Mouse (Mus musculus): ENCODE results near the gene Txndc2. TPM values are rescaled to one million over a fixed set of nuclear protein-coding genes. Genes with fewer than 3 reads are reported as not detected.
A peak's percentile ranks its signal among the peaks of the same experiment; 100 is the strongest.

The Txndc2 gene
- polyA plus RNA-seq, 1 experiment from 2014 or later, result 0.09 TPM

GRCm38 (mm10) chr17:65625563-65625962 is 16.4 kb downstream of the Txndc2 start:
- no peak overlapping the region for H3K4me2 ChIP-seq (replicated peaks)
- no peak overlapping the region for H3K4me3 ChIP-seq
- WGBS, result 89% methylated on average over 6 of the region's 6 CpGs
- no peaks in the 10 kb centered on the region for H3K4me1 ChIP-seq
- ATAC-seq (ENCODE audit: low FRiP score, low read depth), result no peak
- no peaks in the 10 kb centered on the region for H3K27me3 ChIP-seq
- H3K9ac ChIP-seq (replicated peaks), result no peak overlapping the region
- H3K9me3 ChIP-seq, result 0 out of 2 replicates have a peak, but pooled peaks cover 3% of the 10 kb centered on the region
- no peaks in the 10 kb centered on the region for H3K36me3 ChIP-seq
- H3K27ac ChIP-seq (replicated peaks), result no peak overlapping the region

GRCm38 (mm10) chr17:65623130-65623529 is 18.8 kb downstream of the Txndc2 start:
- no peak for ATAC-seq (ENCODE audit: low FRiP score, low read depth)
- H3K36me3 ChIP-seq, result no peaks in the 10 kb centered on the region

GRCm38 (mm10) chr17:65618431-65618830 is 23.5 kb downstream of the Txndc2 start:
- no peak overlapping the region for H3K4me3 ChIP-seq
- H3K9me3 ChIP-seq, result no peaks in the 10 kb centered on the region
- WGBS, result 93% methylated on average over 2 of the region's 2 CpGs
- H3K4me1 ChIP-seq, result no peaks in the 10 kb centered on the region
- H3K27me3 ChIP-seq, result no peaks in the 10 kb centered on the region
- H3K36me3 ChIP-seq, result no peaks in the 10 kb centered on the region
- no peak overlapping the region for H3K27ac ChIP-seq (replicated peaks)
- no peak overlapping the region for H3K4me2 ChIP-seq (replicated peaks)
- no peak for ATAC-seq (ENCODE audit: low FRiP score, low read depth)
- no peak overlapping the region for H3K9ac ChIP-seq (replicated peaks)

More at GRCm38 (mm10) chr17:65623130-65623529, 18.8 kb downstream of the Txndc2 start:
- no peak overlapping the region for H3K27ac ChIP-seq (replicated peaks)
- H3K4me1 ChIP-seq, result no peaks in the 10 kb centered on the region
- no peak overlapping the region for H3K9ac ChIP-seq (replicated peaks)
- H3K4me2 ChIP-seq (replicated peaks), result no peak overlapping the region
- H3K27me3 ChIP-seq, result no peaks in the 10 kb centered on the region
- H3K4me3 ChIP-seq, result no peak overlapping the region
- H3K9me3 ChIP-seq, result 0 out of 2 replicates have a peak, but pooled peaks cover 3% of the 10 kb centered on the region

- Histone ChIP-seq H3K27me3 (no peaks in the 10 kb centered on the region), H3K9me3 (no peaks in the 10 kb centered on the region), H3K4me3 (no peak overlapping the region), H3K4me2 (replicated peaks) (no peak overlapping the region), H3K27ac (replicated peaks) (no peak overlapping the region), H3K9ac (replicated peaks) (no peak overlapping the region), H3K36me3 (no peaks in the 10 kb centered on the region), H3K4me1 (peaks cover 11% of the 10 kb centered on the region)
- WGBS, result 38% methylated on average over 3 of the region's 3 CpGs
- ATAC-seq (ENCODE audit: low FRiP score, low read depth), result no peak
These were observed 26.3 kb downstream of the Txndc2 start for GRCm38 (mm10) chr17:65615678-65616077.

GRCm38 (mm10) chr17:65614431-65614830 is 27.5 kb downstream of the Txndc2 start:
- 3% methylated on average over 9 of the region's 9 CpGs for WGBS
- H3K27me3 ChIP-seq, result no peaks in the 10 kb centered on the region
- no peaks in the 10 kb centered on the region for H3K9me3 ChIP-seq
- peak overlapping the region; percentile 97 for H3K4me3 ChIP-seq
- no peak for ATAC-seq (ENCODE audit: low FRiP score, low read depth)
- H3K27ac ChIP-seq (replicated peaks), result peak overlapping the region; percentile 100
- peaks cover 15% of the 10 kb centered on the region for H3K4me1 ChIP-seq
- H3K36me3 ChIP-seq, result no peaks in the 10 kb centered on the region
- peak overlapping the region; percentile 70 for H3K4me2 ChIP-seq (replicated peaks)
- H3K9ac ChIP-seq (replicated peaks), result peak overlapping the region; percentile 96

GRCm38 (mm10) chr17:65613463-65614412 is 28.2 kb downstream of the Txndc2 start, which contains the start of gene Vapa:
Vapa (minus strand) TSS chr17:65613555.
- peak; percentile 91 for ATAC-seq (ENCODE audit: low FRiP score, low read depth)
- Histone ChIP-seq H3K27me3 (no peaks in the 10 kb centered on the region), H3K4me1 (peaks cover 22% of the 10 kb centered on the region), H3K27ac (replicated peaks) (peak within 1 kb of the TSS; percentile 100), H3K4me2 (replicated peaks) (peak within 1 kb of the TSS; percentile 75), H3K9me3 (no peaks in the 10 kb centered on the region), H3K4me3 (peak within 1 kb of the TSS; percentile 97), H3K36me3 (no peaks in the 10 kb centered on the region), H3K9ac (replicated peaks) (peak within 1 kb of the TSS; percentile 96)
- WGBS, result under 1% methylated on average over 84 of the region's 85 CpGs

- ATAC-seq (ENCODE audit: low FRiP score, low read depth), result peak; percentile 70
- Histone ChIP-seq H3K4me2 (replicated peaks) (peak overlapping the region; percentile 75; the same call in 1 of the 2 replicates), H3K9me3 (no peaks in the 10 kb centered on the region), H3K4me3 (peak overlapping the region; percentile 97), H3K27ac (replicated peaks) (peak overlapping the region; percentile 100), H3K27me3 (no peaks in the 10 kb centered on the region), H3K9ac (replicated peaks) (peak overlapping the region; percentile 96), H3K36me3 (no peaks in the 10 kb centered on the region), H3K4me1 (peaks cover 27% of the 10 kb centered on the region)
- 1% methylated on average over 42 of the region's 42 CpGs for WGBS
These were observed 28.9 kb downstream of the Txndc2 start for GRCm38 (mm10) chr17:65613142-65613462.

GRCm38 (mm10) chr17:65612391-65613141 is 29.4 kb downstream of the Txndc2 start:
- peaks cover 32% of the 10 kb centered on the region for H3K4me1 ChIP-seq
- peak overlapping the region; percentile 97 for H3K4me3 ChIP-seq
- no peaks in the 10 kb centered on the region for H3K27me3 ChIP-seq
- peak overlapping the region; percentile 96 for H3K9ac ChIP-seq (replicated peaks)
- 0% methylated on average over 59 of the region's 91 CpGs for WGBS
- peak; percentile 52 for ATAC-seq (ENCODE audit: low FRiP score, low read depth)
- peak overlapping the region; percentile 75 for H3K4me2 ChIP-seq (replicated peaks)
- H3K9me3 ChIP-seq, result no peaks in the 10 kb centered on the region
- no peaks in the 10 kb centered on the region for H3K36me3 ChIP-seq
- H3K27ac ChIP-seq (replicated peaks), result peak overlapping the region; percentile 100

GRCm38 (mm10) chr17:65611721-65612120 is 30.2 kb downstream of the Txndc2 start:
- Histone ChIP-seq H3K4me1 (peaks cover 32% of the 10 kb centered on the region), H3K4me3 (peak overlapping the region; percentile 97), H3K27me3 (no peaks in the 10 kb centered on the region), H3K9ac (replicated peaks) (peak overlapping the region; percentile 96; the same call in 1 of the 2 replicates), H3K27ac (replicated peaks) (no peak overlapping the region), H3K36me3 (no peaks in the 10 kb centered on the region), H3K9me3 (no peaks in the 10 kb centered on the region), H3K4me2 (replicated peaks) (peak overlapping the region; percentile 75)
- 10% methylated on average over 4 of the region's 4 CpGs for WGBS
- ATAC-seq (ENCODE audit: low FRiP score, low read depth), result no peak

GRCm38 (mm10) chr17:65608743-65609142 is 33.2 kb downstream of the Txndc2 start:
- Histone ChIP-seq H3K27me3 (no peaks in the 10 kb centered on the region), H3K27ac (replicated peaks) (no peak overlapping the region), H3K4me2 (replicated peaks) (no peak overlapping the region), H3K36me3 (no peaks in the 10 kb centered on the region), H3K9me3 (no peaks in the 10 kb centered on the region), H3K4me3 (no peak overlapping the region), H3K9ac (replicated peaks) (no peak overlapping the region), H3K4me1 (peaks cover 38% of the 10 kb centered on the region)
- WGBS, result 77% methylated on average over 5 of the region's 5 CpGs
- no peak for ATAC-seq (ENCODE audit: low FRiP score, low read depth)

- no peak overlapping the region for H3K4me2 ChIP-seq (replicated peaks)
- H3K9me3 ChIP-seq, result no peaks in the 10 kb centered on the region
- no peaks in the 10 kb centered on the region for H3K27me3 ChIP-seq
- ATAC-seq (ENCODE audit: low FRiP score, low read depth), result no peak
- H3K4me3 ChIP-seq, result no peak overlapping the region
- peaks cover 38% of the 10 kb centered on the region for H3K4me1 ChIP-seq
- H3K36me3 ChIP-seq, result no peaks in the 10 kb centered on the region
- WGBS, result 91% methylated on average over 2 of the region's 2 CpGs
- no peak overlapping the region for H3K27ac ChIP-seq (replicated peaks)
- H3K9ac ChIP-seq (replicated peaks), result no peak overlapping the region
These were observed 33.7 kb downstream of the Txndc2 start for GRCm38 (mm10) chr17:65608312-65608687.
